Mouse (Mus musculus) lung, postnatal 0 days (tissue): Measurements from ENCODE around the gene Zfp827. TPM values are rescaled to one million over a fixed set of nuclear protein-coding genes. Genes with fewer than 3 reads are reported as not detected.

Experiments used
- ATAC-seq: fragments of 200-750 bp; cut with Nextera tagmentation; 2 replicates; pipeline ENCODE4 v1.8.0; 2017; ENCODE audit warnings: moderate library complexity
- DNase-seq: peaks from one replicate; pipeline ENCODE4 v3.0.0-alpha.2; 2016; ENCODE audit warnings: low spot score
- H3K27ac ChIP-seq: fragments of 300-500 bp; sonication (generic); 2 replicates; pipeline ENCODE4 v1.5.1; 2014; ENCODE audit warnings: antibody characterized with exemption, mild to moderate bottlenecking, low read length, mixed read lengths
- H3K27me3 ChIP-seq: fragments of 300-500 bp; sonication (generic); replicated peaks from 2 replicates; pipeline ENCODE4 v1.6.1; 2014; ENCODE audit warnings: low read length, mixed read lengths; ENCODE audit not compliant: insufficient read depth
- H3K36me3 ChIP-seq: fragments of 300-500 bp; sonication (generic); 2 replicates; pipeline ENCODE4 v1.6.1; 2014; ENCODE audit warnings: low read length, mixed read lengths; ENCODE audit not compliant: insufficient read depth
- H3K4me1 ChIP-seq: fragments of 300-500 bp; sonication (generic); 2 replicates; pipeline ENCODE4 v1.6.1; 2014; ENCODE audit warnings: antibody characterized with exemption, low read depth, low read length, mixed read lengths; ENCODE audit not compliant: insufficient read depth
- H3K4me2 ChIP-seq: fragments of 300-500 bp; sonication (generic); replicated peaks from 2 replicates; pipeline ENCODE4 v1.6.1; 2014; ENCODE audit warnings: low read depth, mild to moderate bottlenecking, low read length, moderate library complexity, mixed read lengths
- H3K4me3 ChIP-seq: fragments of 300-500 bp; sonication (generic); 2 replicates; pipeline ENCODE4 v1.5.1; 2014; ENCODE audit warnings: low read depth, low read length
- H3K9ac ChIP-seq: fragments of 300-500 bp; sonication (generic); replicated peaks from 2 replicates; pipeline ENCODE4 v1.6.1; 2014; ENCODE audit warnings: low read depth, mild to moderate bottlenecking
- H3K9me3 ChIP-seq: fragments of 300-500 bp; sonication (generic); 2 replicates; pipeline ENCODE4 v1.6.1; 2016; ENCODE audit warnings: low read length, mixed read lengths
- CTCF ChIP-seq: IDR thresholded peaks from 2 replicates; pipeline ENCODE4 v1.5.1; 2016; ENCODE audit warnings: antibody characterized with exemption, mild to moderate bottlenecking
- EP300 ChIP-seq: IDR thresholded peaks from 2 replicates; pipeline ENCODE4 v1.6.1; 2016; ENCODE audit warnings: antibody characterized with exemption, mild to moderate bottlenecking, control low read depth
- WGBS: fragments of 180-500 bp; shearing (Covaris S2); extraction: QIAGEN DNeasy Blood & Tissue Kit; methylation state at CpG from one replicate; pipeline ENCODE4 v1.1.7; 2014; 5-methylcytosine and 5-hydroxymethylcytosine counted together
- polyA plus RNA-seq: library from polyadenylated mRNA; unstranded; fragments of >200 nt; fragmentation: Nextera tagmentation; extraction: Ambion mirVana; gene quantifications from 2 replicates; pipeline ENCODE4 v1.2.1, GENCODE M21; 2015

The Zfp827 gene
- polyA plus RNA-seq, 1 experiment from 2014 or later = 3.4 TPM

DNA sequence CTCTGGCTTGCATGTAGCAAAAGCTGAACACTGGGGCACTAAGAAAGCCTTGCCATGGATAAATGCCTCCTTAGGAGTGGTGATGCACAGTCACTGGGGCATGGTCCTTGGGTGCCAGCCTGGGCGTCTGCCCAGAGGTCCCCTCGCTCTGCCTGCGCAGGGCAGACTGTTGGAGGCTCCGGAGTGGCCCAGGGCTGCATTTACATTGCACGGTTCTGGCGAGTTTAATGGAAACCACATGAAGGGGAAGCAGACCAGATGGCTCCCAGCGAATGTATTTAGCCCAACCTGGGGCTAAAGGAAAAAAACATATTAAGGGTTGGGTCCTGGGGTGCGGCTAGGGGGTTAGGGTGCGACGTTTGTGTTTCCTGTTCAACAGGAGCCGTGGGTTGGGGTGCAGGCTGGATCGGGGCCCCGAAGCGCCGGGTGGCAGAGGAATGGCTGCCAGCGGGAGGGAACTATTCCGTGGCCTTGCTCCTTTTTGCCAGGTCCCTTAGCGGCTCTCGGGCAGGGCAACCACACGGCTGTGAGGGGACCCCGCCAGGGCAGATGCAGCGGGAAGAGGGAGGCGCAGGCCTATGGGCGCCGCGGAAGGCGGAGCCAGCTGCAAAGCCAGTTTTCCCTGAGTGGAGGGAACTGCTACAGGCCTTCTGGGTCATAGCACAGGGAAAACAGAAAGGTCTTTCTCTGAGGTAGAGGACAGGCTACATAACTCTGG is 181.6 kb downstream of the Zfp827 start:
- DNase-seq = peak; percentile 58
- no peaks in the 10 kb centered on the region for H3K36me3 ChIP-seq
- no peaks in the 10 kb centered on the region for H3K9me3 ChIP-seq
- peaks cover 5% of the 10 kb centered on the region; the same call in 1 of the 2 replicates for H3K4me1 ChIP-seq
- H3K4me2 ChIP-seq = peak overlapping the region; percentile 71
- peak overlapping the region; percentile 78 for H3K27ac ChIP-seq
- 11% methylated on average over 27 of the region's 27 CpGs for WGBS
- H3K27me3 ChIP-seq = no peaks in the 10 kb centered on the region
- H3K9ac ChIP-seq = peak overlapping the region; percentile 64
- TF ChIP-seq CTCF = no peak
- TF ChIP-seq EP300 = no peak
- peak; percentile 69 for ATAC-seq
- H3K4me3 ChIP-seq = peak overlapping the region; percentile 34

DNA sequence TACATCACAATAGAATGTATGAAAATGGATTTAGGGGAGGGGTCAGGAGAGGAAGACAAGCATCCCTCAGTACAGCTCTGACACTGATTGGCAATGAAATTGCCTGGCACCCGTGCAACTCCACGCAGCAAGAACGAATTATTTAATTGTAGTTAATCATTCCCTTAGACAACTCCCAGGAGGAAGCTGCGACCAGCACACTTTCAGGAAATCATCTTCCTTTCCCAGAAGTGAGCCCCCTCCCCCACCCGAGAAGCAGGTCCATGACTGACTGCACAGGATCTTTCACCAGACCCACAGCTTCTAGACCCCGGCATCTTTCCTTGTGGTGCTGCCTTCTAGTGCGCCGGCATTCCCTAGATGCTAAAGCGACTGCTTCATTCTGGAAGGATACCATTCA is 183.4 kb downstream of the Zfp827 start:
- Histone ChIP-seq H3K9ac (no peak overlapping the region), H3K4me1 (peaks cover 5% of the 10 kb centered on the region; the same call in 1 of the 2 replicates), H3K36me3 (no peaks in the 10 kb centered on the region), H3K9me3 (no peaks in the 10 kb centered on the region), H3K4me3 (no peak overlapping the region), H3K27ac (no peak overlapping the region), H3K4me2 (no peak overlapping the region), H3K27me3 (no peaks in the 10 kb centered on the region)
- ATAC-seq (no peak), DNase-seq (no peak)
- TF ChIP-seq CTCF = no peak
- TF ChIP-seq EP300 = no peak
- WGBS = 68% methylated on average over 9 of the region's 9 CpGs

DNA sequence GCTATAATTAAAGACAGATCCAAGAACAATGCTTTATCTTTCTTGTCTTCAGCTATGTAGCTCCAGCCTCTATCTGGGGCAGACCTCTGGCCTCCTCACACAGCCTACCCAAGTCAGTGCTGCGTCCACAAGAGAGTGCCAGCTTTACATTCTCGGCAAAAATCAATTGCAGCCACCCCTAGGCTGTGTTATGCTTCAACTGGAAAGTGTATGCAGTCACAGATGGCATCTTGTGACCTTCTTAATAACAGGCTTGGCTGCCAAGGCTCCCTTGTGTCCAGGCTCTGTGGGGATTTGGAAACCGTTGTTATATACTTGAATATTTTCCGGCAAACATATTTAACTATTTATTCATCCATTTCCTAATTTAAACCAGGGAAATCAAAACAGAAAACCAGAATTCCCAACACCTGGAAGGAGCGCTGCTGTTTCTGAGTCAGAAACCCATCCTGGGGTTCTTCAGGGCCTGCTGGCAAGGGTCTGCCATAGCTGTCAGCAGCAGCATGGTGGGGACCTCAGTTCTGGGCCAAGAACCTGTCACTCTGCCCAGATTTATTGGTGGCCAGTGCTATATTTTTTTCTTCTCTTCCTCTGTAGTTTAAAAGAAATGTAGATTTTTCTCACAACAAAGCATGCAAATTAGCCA is 194.0 kb downstream of the Zfp827 start:
- Histone ChIP-seq H3K27me3 (no peaks in the 10 kb centered on the region), H3K4me1 (no peaks in the 10 kb centered on the region), H3K4me3 (no peak overlapping the region), H3K4me2 (no peak overlapping the region), H3K27ac (no peak overlapping the region), H3K36me3 (no peaks in the 10 kb centered on the region), H3K9me3 (no peaks in the 10 kb centered on the region), H3K9ac (no peak overlapping the region)
- 54% methylated on average over 5 of the region's 5 CpGs for WGBS
- 0 out of 2 replicates have a peak, but pooled peaks have one; percentile 28 for ATAC-seq
- DNase-seq = no peak
- TF ChIP-seq CTCF (no peak), EP300 (no peak)

DNA sequence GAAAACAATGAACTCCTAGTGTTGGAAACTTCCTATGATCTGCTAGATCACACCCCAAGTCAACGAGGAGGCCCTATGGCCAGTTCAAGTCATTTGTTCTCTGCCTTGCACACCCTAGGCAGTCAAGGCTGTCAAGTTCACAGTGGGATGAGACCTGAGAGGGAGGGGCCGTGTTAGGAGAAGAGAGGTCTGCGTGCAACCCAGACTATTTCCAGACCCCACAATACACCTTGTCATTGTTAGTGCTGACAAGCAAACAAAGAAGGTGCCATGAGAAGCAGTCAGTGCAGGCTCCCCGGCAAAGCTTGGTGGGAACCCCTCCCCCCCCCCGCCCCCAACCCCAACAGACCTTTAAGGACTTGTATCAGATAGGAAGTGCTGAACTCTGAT is 194.5 kb downstream of the Zfp827 start:
- no peak overlapping the region for H3K27ac ChIP-seq
- WGBS = 62% methylated on average over 5 of the region's 5 CpGs

GRCm38 (mm10) chr8:79224363-79224762 is 196.1 kb downstream of the Zfp827 start:
- Histone ChIP-seq H3K9ac (no peak overlapping the region), H3K9me3 (no peaks in the 10 kb centered on the region), H3K4me2 (no peak overlapping the region), H3K36me3 (no peaks in the 10 kb centered on the region), H3K4me1 (no peaks in the 10 kb centered on the region), H3K27ac (no peak overlapping the region), H3K27me3 (no peaks in the 10 kb centered on the region), H3K4me3 (no peak overlapping the region)
- TF ChIP-seq EP300 (no peak), CTCF (no peak)
- DNase-seq (no peak), ATAC-seq (no peak)
- WGBS = 90% methylated on average over 9 of the region's 9 CpGs

More for the DNA sequence above, 194.5 kb downstream of the Zfp827 start:
- no peak overlapping the region for H3K9ac ChIP-seq
- ATAC-seq = no peak
- no peak overlapping the region for H3K4me3 ChIP-seq
- H3K4me1 ChIP-seq = no peaks in the 10 kb centered on the region
- H3K36me3 ChIP-seq = no peaks in the 10 kb centered on the region
- H3K4me2 ChIP-seq = no peak overlapping the region
- H3K9me3 ChIP-seq = no peaks in the 10 kb centered on the region
- DNase-seq = no peak
- no peak for TF ChIP-seq CTCF
- no peak for TF ChIP-seq EP300
- H3K27me3 ChIP-seq = no peaks in the 10 kb centered on the region

- ATAC-seq = no peak
- Histone ChIP-seq H3K4me1 (no peaks in the 10 kb centered on the region), H3K27me3 (no peaks in the 10 kb centered on the region), H3K9me3 (no peaks in the 10 kb centered on the region), H3K36me3 (no peaks in the 10 kb centered on the region), H3K27ac (no peak overlapping the region), H3K9ac (no peak overlapping the region), H3K4me2 (no peak overlapping the region), H3K4me3 (no peak overlapping the region)
- TF ChIP-seq CTCF (no peak), EP300 (no peak)
- WGBS = 48% methylated on average over 7 of the region's 7 CpGs
- no peak for DNase-seq
Observed at GRCm38 (mm10) chr8:79225586-79225985, 197.3 kb downstream of the Zfp827 start.
